In genomic region chr5:27814282-27814681, GRCm38 (mm10) we compare ENCODE assay signal across 41 mouse cellular contexts. TPM values are rescaled to one million over a fixed set of nuclear protein-coding genes. Genes with fewer than 3 reads are reported as not detected.
"Had no signal": no experiment of that assay in that cellular context is flagged by ENCODE, and none has a peak within 500 bp of the region (broad histone marks: within the 10 kb centered on the region; RNA-seq: fewer than 3 reads in every experiment).

No protein-coding gene starts in this region.

- ATAC-seq: liver, embryonic 12.5 days; liver, postnatal 0 days; lung, postnatal 0 days; midbrain, embryonic 13.5 days; midbrain, embryonic 15.5 days; midbrain, embryonic 16.5 days had no signal

- DNase-seq: left cerebral cortex, postnatal 4 days; liver; liver, embryonic 13.5 days; liver, postnatal 0 days; lung, adult 18-20 months; lung, adult 2 months; lung, embryonic 14.5 days; lung, postnatal 10 days; lung, postnatal 14 days; lung, postnatal 36 days; lung, postnatal 4 days; midbrain, embryonic 14.5 days had no signal

- H3K27me3 ChIP-seq: limb, embryonic 12.5 days; limb, embryonic 13.5 days; limb, embryonic 15.5 days; liver, embryonic 12.5 days; liver, embryonic 13.5 days; liver, embryonic 15.5 days; lung, embryonic 15.5 days; midbrain, embryonic 12.5 days; midbrain, embryonic 13.5 days; midbrain, embryonic 15.5 days; neural tube, embryonic 12.5 days; neural tube, embryonic 13.5 days had no signal

- H3K27ac ChIP-seq: limb, embryonic 10.5 days; limb, embryonic 12.5 days; limb, embryonic 13.5 days; limb, embryonic 15.5 days; liver, embryonic 12.5 days; liver, embryonic 13.5 days; liver, embryonic 14.5 days; liver, embryonic 15.5 days; lung, embryonic 15.5 days; macrophage; midbrain, embryonic 10.5 days; midbrain, embryonic 12.5 days; midbrain, embryonic 13.5 days; midbrain, embryonic 15.5 days; neural tube, embryonic 12.5 days; neural tube, embryonic 13.5 days had no signal

- H3K4me3 ChIP-seq: limb, embryonic 10.5 days; limb, embryonic 12.5 days; limb, embryonic 13.5 days; limb, embryonic 15.5 days; liver, embryonic 12.5 days; liver, embryonic 13.5 days; liver, embryonic 15.5 days; lung, embryonic 15.5 days; megakaryocyte, embryonic 14.5 days; midbrain, embryonic 10.5 days; midbrain, embryonic 12.5 days; midbrain, embryonic 13.5 days; midbrain, embryonic 15.5 days; myocyte; neural tube, embryonic 12.5 days; neural tube, embryonic 13.5 days had no signal

- H3K36me3 ChIP-seq: limb, embryonic 10.5 days; limb, embryonic 12.5 days; limb, embryonic 13.5 days; limb, embryonic 15.5 days; liver, embryonic 12.5 days; liver, embryonic 13.5 days; liver, embryonic 15.5 days; lung, embryonic 15.5 days; midbrain, embryonic 10.5 days; midbrain, embryonic 12.5 days; midbrain, embryonic 13.5 days; midbrain, embryonic 15.5 days; neural tube, embryonic 12.5 days; neural tube, embryonic 13.5 days had no signal

- H3K9ac ChIP-seq: limb, embryonic 12.5 days; limb, embryonic 13.5 days; limb, embryonic 15.5 days; liver, embryonic 12.5 days; liver, embryonic 13.5 days; liver, embryonic 14.5 days; liver, embryonic 15.5 days; liver, postnatal 0 days; lung, embryonic 14.5 days; lung, embryonic 15.5 days; midbrain, embryonic 12.5 days; midbrain, embryonic 13.5 days; midbrain, embryonic 15.5 days; neural tube, embryonic 12.5 days; neural tube, embryonic 13.5 days had no signal

- H3K4me1 ChIP-seq: limb, embryonic 10.5 days; limb, embryonic 12.5 days; limb, embryonic 13.5 days; limb, embryonic 15.5 days; liver, embryonic 12.5 days; liver, embryonic 13.5 days; liver, embryonic 15.5 days; lung, embryonic 15.5 days; midbrain, embryonic 12.5 days; midbrain, embryonic 13.5 days; midbrain, embryonic 15.5 days; neural tube, embryonic 12.5 days; neural tube, embryonic 13.5 days had no signal

- H3K9me3 ChIP-seq: limb, embryonic 10.5 days; limb, embryonic 12.5 days; limb, embryonic 13.5 days; limb, embryonic 15.5 days; liver, embryonic 12.5 days; liver, embryonic 13.5 days; liver, embryonic 15.5 days; lung, embryonic 15.5 days; midbrain, embryonic 10.5 days; midbrain, embryonic 12.5 days; midbrain, embryonic 13.5 days; midbrain, embryonic 15.5 days; neural tube, embryonic 12.5 days; neural tube, embryonic 13.5 days had no signal

RNA-seq across cellular contexts. Expression of gene Htr5a, which starts 27.7 kb away (rescaled TPM):
- total RNA-seq: liver, adult 2 months; megakaryocyte progenitor cell, adult 5-6 weeks; megakaryocyte, adult 5-6 weeks; megakaryocyte-erythroid progenitor cell, adult 5-6 weeks; monocyte, adult 5-6 weeks had no signal
- polyA plus RNA-seq: limb, embryonic 10.5 days; limb, embryonic 11.5 days; limb, embryonic 12.5 days; limb, embryonic 13.5 days; limb, embryonic 14.5 days; limb, embryonic 15.5 days; liver, adult 2 months; liver, embryonic 11.5 days; liver, embryonic 12.5 days; liver, embryonic 13.5 days; liver, embryonic 14.5 days; liver, embryonic 15.5 days; liver, embryonic 16.5 days; liver, postnatal 0 days; lung, adult 2 months; lung, embryonic 14.5 days; lung, embryonic 15.5 days; lung, embryonic 16.5 days; lung, postnatal 0 days; macrophage; myocyte had no signal
